Mouse (Mus musculus) stomach, embryonic 15.5 days (tissue): Measurements from ENCODE around the gene Tmem262. TPM values are rescaled to one million over a fixed set of nuclear protein-coding genes. Genes with fewer than 3 reads are reported as not detected.

Experiments
- ATAC-seq: fragments of 200-750 bp; cut with Nextera tagmentation; 2 replicates; pipeline ENCODE4 v1.8.0; 2017; ENCODE audit warnings: low read depth, moderate number of reproducible peaks, moderate TSS enrichment; ENCODE audit not compliant: insufficient read depth, low FRiP score
- H3K27ac ChIP-seq: fragments of 300-500 bp; sonication (generic); 2 replicates; pipeline ENCODE4 v1.5.1; 2015; ENCODE audit warnings: mild to moderate bottlenecking, inconsistent platforms
- H3K27me3 ChIP-seq: fragments of 300-500 bp; sonication (generic); replicated peaks from 2 replicates; pipeline ENCODE4 v1.6.1; 2015; ENCODE audit warnings: inconsistent platforms
- H3K36me3 ChIP-seq: fragments of 300-500 bp; sonication (generic); 2 replicates; pipeline ENCODE4 v1.6.1; 2015; ENCODE audit warnings: inconsistent platforms
- H3K4me1 ChIP-seq: fragments of 300-500 bp; sonication (generic); 2 replicates; pipeline ENCODE4 v1.6.1; 2015; ENCODE audit warnings: inconsistent platforms
- H3K4me2 ChIP-seq: fragments of 300-500 bp; sonication (generic); 2 replicates; pipeline ENCODE4 v1.6.1; 2015; ENCODE audit warnings: mild to moderate bottlenecking, inconsistent platforms
- H3K4me3 ChIP-seq: fragments of 300-500 bp; sonication (generic); replicated peaks from 2 replicates; pipeline ENCODE4 v1.5.1; 2015; ENCODE audit warnings: inconsistent platforms
- H3K9ac ChIP-seq: fragments of 300-500 bp; sonication (generic); 2 replicates; pipeline ENCODE4 v1.6.1; 2015; ENCODE audit warnings: inconsistent platforms
- H3K9me3 ChIP-seq: fragments of 300-500 bp; sonication (generic); 2 replicates; pipeline ENCODE4 v1.6.1; 2016; ENCODE audit warnings: inconsistent platforms
- WGBS: fragments of 180-500 bp; shearing (Covaris S2); methylation state at CpG from one replicate; pipeline ENCODE4 v1.1.7; 2015; 5-methylcytosine and 5-hydroxymethylcytosine counted together
- polyA plus RNA-seq: library from polyadenylated mRNA; unstranded; fragments of >200 nt; fragmentation: Nextera tagmentation; extraction: Ambion mirVana; gene quantifications from 2 replicates; pipeline ENCODE4 v1.2.1, GENCODE M21; 2015

Tmem262 gene
- polyA plus RNA-seq, 1 experiment from 2014 or later, result not detected

- no peak overlapping the region for H3K27ac ChIP-seq
- peak overlapping the region; percentile 80; the same call in 1 of the 2 replicates for H3K4me2 ChIP-seq
- no peak overlapping the region for H3K4me3 ChIP-seq
- no peaks in the 10 kb centered on the region for H3K27me3 ChIP-seq
- no peak overlapping the region for H3K9ac ChIP-seq
- H3K9me3 ChIP-seq, result no peaks in the 10 kb centered on the region
- peaks cover 21% of the 10 kb centered on the region for H3K4me1 ChIP-seq
- no peak for ATAC-seq
- H3K36me3 ChIP-seq, result peaks cover 27% of the 10 kb centered on the region
- WGBS, result 89% methylated on average over 15 of the region's 15 CpGs
Observed at GRCm38 (mm10) chr19:6116113-6116850, 36.4 kb downstream of the Tmem262 start.

GRCm38 (mm10) chr19:6117346-6117985 lies 37.6 kb downstream of the Tmem262 start:
- whole genome bisulfite sequencing, result 4% methylated on average over 32 of the region's 32 CpGs
- Histone ChIP-seq H3K27ac (peak overlapping the region; percentile 99), H3K9me3 (no peaks in the 10 kb centered on the region), H3K27me3 (no peaks in the 10 kb centered on the region), H3K4me3 (peak overlapping the region; percentile 85), H3K36me3 (peaks cover 27% of the 10 kb centered on the region), H3K4me2 (peak overlapping the region; percentile 80), H3K9ac (peak overlapping the region; percentile 77), H3K4me1 (peaks cover 21% of the 10 kb centered on the region)
- ATAC-seq, result peak; percentile 2

GRCm38 (mm10) chr19:6117986-6118676 lies 38.3 kb downstream of the Tmem262 start, which contains the start of gene Sac3d1:
Gene Sac3d1 (minus strand): TSS chr19:6118650.
- ATAC-seq, result peak; percentile 82

GRCm38 (mm10) chr19:6118677-6119185 lies 38.9 kb downstream of the Tmem262 start:
- 1% methylated on average over 8 of the region's 8 CpGs for WGBS
- ATAC-seq, result 0 out of 2 replicates have a peak, but pooled peaks have one; percentile 6

More at GRCm38 (mm10) chr19:6117986-6118676, 38.3 kb downstream of the Tmem262 start, which contains the start of gene Sac3d1:
- H3K36me3 ChIP-seq, result peaks cover 27% of the 10 kb centered on the region
- H3K9ac ChIP-seq, result peak within 1 kb of the TSS; percentile 77
- no peaks in the 10 kb centered on the region for H3K27me3 ChIP-seq
- H3K27ac ChIP-seq, result peak within 1 kb of the TSS; percentile 99
- WGBS, result under 1% methylated on average over 77 of the region's 77 CpGs
- no peaks in the 10 kb centered on the region for H3K9me3 ChIP-seq
- H3K4me2 ChIP-seq, result peak within 1 kb of the TSS; percentile 80
- H3K4me3 ChIP-seq, result peak within 1 kb of the TSS; percentile 85
- peaks cover 21% of the 10 kb centered on the region for H3K4me1 ChIP-seq

GRCm38 (mm10) chr19:6121761-6122160 lies 41.9 kb downstream of the Tmem262 start:
- WGBS, result 31% methylated on average over 19 of the region's 19 CpGs
- Histone ChIP-seq H3K9ac (no peak overlapping the region), H3K4me3 (no peak overlapping the region), H3K9me3 (no peaks in the 10 kb centered on the region), H3K4me2 (no peak overlapping the region), H3K27me3 (no peaks in the 10 kb centered on the region), H3K27ac (no peak overlapping the region), H3K36me3 (no peaks in the 10 kb centered on the region; the same call in 1 of the 2 replicates), H3K4me1 (peaks cover 14% of the 10 kb centered on the region)
- no peak for ATAC-seq

More at GRCm38 (mm10) chr19:6118677-6119185, 38.9 kb downstream of the Tmem262 start:
- H3K27ac ChIP-seq, result peak overlapping the region; percentile 99
- H3K9ac ChIP-seq, result peak overlapping the region; percentile 27; the same call in 1 of the 2 replicates
- H3K36me3 ChIP-seq, result peaks cover 27% of the 10 kb centered on the region
- no peaks in the 10 kb centered on the region for H3K27me3 ChIP-seq
- peak overlapping the region; percentile 85 for H3K4me3 ChIP-seq
- H3K4me2 ChIP-seq, result peak overlapping the region; percentile 80
- no peaks in the 10 kb centered on the region for H3K9me3 ChIP-seq
- H3K4me1 ChIP-seq, result peaks cover 21% of the 10 kb centered on the region

- Histone ChIP-seq H3K36me3 (no peaks in the 10 kb centered on the region; the same call in 1 of the 2 replicates), H3K4me2 (no peak overlapping the region), H3K4me3 (no peak overlapping the region), H3K9me3 (no peaks in the 10 kb centered on the region), H3K4me1 (peaks cover 6% of the 10 kb centered on the region; the same call in 1 of the 2 replicates), H3K27me3 (no peaks in the 10 kb centered on the region), H3K9ac (no peak overlapping the region), H3K27ac (no peak overlapping the region)
- ATAC-seq, result no peak
- 49% methylated on average over 8 of the region's 8 CpGs for WGBS
Observed at GRCm38 (mm10) chr19:6123330-6123729, 43.5 kb downstream of the Tmem262 start.

GRCm38 (mm10) chr19:6124898-6125297 lies 45.1 kb downstream of the Tmem262 start:
- H3K9ac ChIP-seq, result no peak overlapping the region
- no peak overlapping the region for H3K4me3 ChIP-seq
- H3K27ac ChIP-seq, result no peak overlapping the region
- H3K27me3 ChIP-seq, result no peaks in the 10 kb centered on the region
- H3K9me3 ChIP-seq, result no peaks in the 10 kb centered on the region
- no peak overlapping the region for H3K4me2 ChIP-seq
- no peaks in the 10 kb centered on the region; the same call in 1 of the 2 replicates for H3K36me3 ChIP-seq
- no peak for ATAC-seq
- 72% methylated on average over 2 of the region's 2 CpGs for WGBS
- no peaks in the 10 kb centered on the region for H3K4me1 ChIP-seq

GRCm38 (mm10) chr19:6126289-6126688 lies 46.5 kb downstream of the Tmem262 start:
- no peak for ATAC-seq
- WGBS, result 24% methylated on average over 4 of the region's 4 CpGs
- no peaks in the 10 kb centered on the region for H3K9me3 ChIP-seq

GRCm38 (mm10) chr19:6126789-6127580 lies 47.2 kb downstream of the Tmem262 start:
- ATAC-seq, result no peak
- Histone ChIP-seq H3K4me1 (no peaks in the 10 kb centered on the region), H3K9me3 (no peaks in the 10 kb centered on the region), H3K4me2 (peak overlapping the region; percentile 71), H3K27ac (peak overlapping the region; percentile 95), H3K27me3 (no peaks in the 10 kb centered on the region), H3K9ac (no peak overlapping the region), H3K36me3 (no peaks in the 10 kb centered on the region; the same call in 1 of the 2 replicates), H3K4me3 (peak overlapping the region; percentile 67)
- WGBS, result 68% methylated on average over 10 of the region's 10 CpGs

More at GRCm38 (mm10) chr19:6126289-6126688, 46.5 kb downstream of the Tmem262 start:
- H3K4me1 ChIP-seq, result no peaks in the 10 kb centered on the region
- H3K36me3 ChIP-seq, result no peaks in the 10 kb centered on the region; the same call in 1 of the 2 replicates
- no peak overlapping the region for H3K4me2 ChIP-seq
- H3K4me3 ChIP-seq, result no peak overlapping the region
- no peak overlapping the region for H3K27ac ChIP-seq
- H3K27me3 ChIP-seq, result no peaks in the 10 kb centered on the region
- no peak overlapping the region for H3K9ac ChIP-seq

GRCm38 (mm10) chr19:6127760-6128341 lies 48.0 kb downstream of the Tmem262 start, which contains the start of gene Snx15:
Gene Snx15 (minus strand): TSS chr19:6128304.
- Histone ChIP-seq H3K4me3 (peak within 1 kb of the TSS; percentile 67), H3K27ac (peak within 1 kb of the TSS; percentile 95), H3K36me3 (no peaks in the 10 kb centered on the region), H3K9me3 (no peaks in the 10 kb centered on the region), H3K27me3 (no peaks in the 10 kb centered on the region), H3K4me2 (peak within 1 kb of the TSS; percentile 71), H3K4me1 (no peaks in the 10 kb centered on the region), H3K9ac (peak within 1 kb of the TSS; percentile 46)
- under 1% methylated on average over 32 of the region's 32 CpGs for WGBS
- peak; percentile 90 for ATAC-seq
